Mouse (Mus musculus): Measurements from ENCODE around the gene Cped1.
A peak's percentile ranks its signal among the peaks of the same experiment; 100 is the strongest.

The Cped1 gene

GRCm38 (mm10) chr6:22000086-22000485 is 14.4 kb downstream of the Cped1 start:
- DNase-seq (ENCODE audit: low read depth, low spot score) = no peak

- DNase-seq (ENCODE audit: low read depth, low spot score) = no peak
Observed at GRCm38 (mm10) chr6:22000881-22001280, 15.2 kb downstream of the Cped1 start.

- no peak for DNase-seq (ENCODE audit: low read depth, low spot score)
Observed at GRCm38 (mm10) chr6:22001284-22001916, 15.7 kb downstream of the Cped1 start.

- DNase-seq (ENCODE audit: low read depth, low spot score) = no peak
Observed at GRCm38 (mm10) chr6:22002521-22003199, 16.9 kb downstream of the Cped1 start.

GRCm38 (mm10) chr6:22003200-22003587 is 17.5 kb downstream of the Cped1 start:
- DNase-seq (ENCODE audit: low read depth, low spot score) = peak; percentile 62

GRCm38 (mm10) chr6:22003959-22004543 is 18.3 kb downstream of the Cped1 start:
- DNase-seq (ENCODE audit: low read depth, low spot score) = no peak

GRCm38 (mm10) chr6:22008346-22008745 is 22.6 kb downstream of the Cped1 start:
- no peak for DNase-seq (ENCODE audit: low read depth, low spot score)

GRCm38 (mm10) chr6:22010258-22010657 is 24.5 kb downstream of the Cped1 start:
- no peak for DNase-seq (ENCODE audit: low read depth, low spot score)

GRCm38 (mm10) chr6:22010761-22011281 is 25.1 kb downstream of the Cped1 start:
- DNase-seq (ENCODE audit: low read depth, low spot score) = no peak

- DNase-seq (ENCODE audit: low read depth, low spot score) = no peak
Observed at GRCm38 (mm10) chr6:22011546-22011945, 25.8 kb downstream of the Cped1 start.

GRCm38 (mm10) chr6:22012099-22012498 is 26.4 kb downstream of the Cped1 start:
- DNase-seq (ENCODE audit: low read depth, low spot score) = no peak

GRCm38 (mm10) chr6:22012501-22012900 is 26.8 kb downstream of the Cped1 start:
- DNase-seq (ENCODE audit: low read depth, low spot score) = no peak

GRCm38 (mm10) chr6:22013394-22013793 is 27.7 kb downstream of the Cped1 start:
- DNase-seq (ENCODE audit: low read depth, low spot score) = no peak

- DNase-seq (ENCODE audit: low read depth, low spot score) = no peak
Observed at GRCm38 (mm10) chr6:22014291-22014911, 28.7 kb downstream of the Cped1 start.

GRCm38 (mm10) chr6:22017631-22018030 is 31.9 kb downstream of the Cped1 start:
- DNase-seq (ENCODE audit: low read depth, low spot score) = no peak

- DNase-seq (ENCODE audit: low read depth, low spot score) = no peak
Observed at GRCm38 (mm10) chr6:22018768-22019445, 33.2 kb downstream of the Cped1 start.

- DNase-seq (ENCODE audit: low read depth, low spot score) = no peak
Observed at GRCm38 (mm10) chr6:22019637-22020036, 33.9 kb downstream of the Cped1 start.

GRCm38 (mm10) chr6:22020696-22021095 is 35.0 kb downstream of the Cped1 start:
- no peak for DNase-seq (ENCODE audit: low read depth, low spot score)

GRCm38 (mm10) chr6:22021315-22021714 is 35.6 kb downstream of the Cped1 start:
- DNase-seq (ENCODE audit: low read depth, low spot score) = no peak

GRCm38 (mm10) chr6:22024168-22024567 is 38.5 kb downstream of the Cped1 start:
- no peak for DNase-seq (ENCODE audit: low read depth, low spot score)

- peak; percentile 92 for DNase-seq (ENCODE audit: low read depth, low spot score)
Observed at GRCm38 (mm10) chr6:22025584-22026357, 40.1 kb downstream of the Cped1 start.
